Mouse (Mus musculus): ENCODE measurements around the gene Mapk14. TPM values are rescaled to one million over a fixed set of nuclear protein-coding genes. Genes with fewer than 3 reads are reported as not detected.

The Mapk14 gene
- polyA plus RNA-seq, 1 experiment from 2014 or later = 40.7 TPM

DNA sequence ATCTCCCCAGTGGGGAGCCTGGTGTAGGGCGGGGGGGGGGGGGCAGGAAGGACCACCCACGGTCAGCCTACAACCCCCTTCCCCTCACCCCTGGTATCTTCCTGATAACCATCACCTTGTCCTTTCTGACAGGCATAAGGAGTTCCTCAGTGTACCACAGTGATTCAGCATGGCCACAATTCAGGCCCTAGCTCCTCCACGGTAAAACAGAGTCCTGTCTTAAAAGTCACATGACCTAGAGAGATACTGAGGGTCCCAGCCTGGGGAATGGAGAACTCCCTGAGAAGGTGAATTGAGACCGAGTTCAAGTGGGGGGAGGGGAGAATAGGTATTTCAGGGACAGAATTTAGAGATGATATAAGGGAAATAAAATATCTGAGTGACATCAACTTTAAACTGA lies 3.8 kb upstream of the Mapk14 start:
- Histone ChIP-seq H3K4me2 (no peak overlapping the region), H3K4me1 (peaks cover 11% of the 10 kb centered on the region; the same call in 1 of the 2 replicates), H3K9ac (no peak overlapping the region), H3K27me3 (replicated peaks) (no peaks in the 10 kb centered on the region), H3K4me3 (replicated peaks) (no peak overlapping the region), H3K36me3 (no peaks in the 10 kb centered on the region), H3K27ac (no peak overlapping the region), H3K9me3 (no peaks in the 10 kb centered on the region)
- no peak for ATAC-seq (ENCODE audit: insufficient read depth, low FRiP score, low read depth)
- 35% methylated on average over 4 of the region's 4 CpGs for WGBS

DNA sequence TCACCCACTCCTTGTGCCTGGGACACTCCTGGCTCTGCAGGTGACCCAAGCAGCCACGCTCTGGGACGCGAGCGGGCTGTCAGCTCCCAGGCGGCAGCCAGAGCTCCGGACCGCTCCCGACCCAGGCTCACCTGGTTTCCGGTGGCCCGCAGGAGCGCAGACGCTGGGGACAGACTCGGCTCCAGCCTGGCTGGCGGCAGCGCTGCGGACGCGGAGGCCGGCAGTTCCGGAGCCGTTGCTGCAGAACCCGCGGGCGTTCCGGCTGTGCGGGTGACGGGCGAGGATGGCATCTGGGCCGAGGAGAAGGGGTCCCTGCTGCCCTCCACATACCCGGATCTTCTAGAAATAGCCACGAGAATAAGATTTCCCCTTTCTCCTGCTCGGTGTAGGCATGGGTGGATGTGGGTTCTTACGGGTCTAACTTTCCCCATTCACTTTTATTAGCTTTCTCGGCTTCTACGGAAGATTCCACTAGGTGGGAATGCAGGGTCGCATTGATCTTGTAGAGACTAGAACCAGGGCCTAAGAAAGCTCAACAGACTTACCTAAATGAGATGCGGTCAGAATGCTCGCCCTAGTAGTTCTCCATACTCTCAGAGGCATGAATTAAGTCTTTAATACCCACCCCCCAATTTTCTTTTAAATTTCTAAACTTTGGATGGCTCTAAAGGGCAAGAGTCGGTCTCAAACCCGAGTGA lies 1.4 kb upstream of the Mapk14 start, which contains the start of gene Slc26a8:
Slc26a8 (minus strand) TSS at position 648 of the 698 bp plus-strand sequence.
- peak within 1 kb of the TSS; percentile 83 for H3K4me2 ChIP-seq
- no peak for ATAC-seq (ENCODE audit: insufficient read depth, low FRiP score, low read depth)
- WGBS = 9% methylated on average over 40 of the region's 40 CpGs

DNA sequence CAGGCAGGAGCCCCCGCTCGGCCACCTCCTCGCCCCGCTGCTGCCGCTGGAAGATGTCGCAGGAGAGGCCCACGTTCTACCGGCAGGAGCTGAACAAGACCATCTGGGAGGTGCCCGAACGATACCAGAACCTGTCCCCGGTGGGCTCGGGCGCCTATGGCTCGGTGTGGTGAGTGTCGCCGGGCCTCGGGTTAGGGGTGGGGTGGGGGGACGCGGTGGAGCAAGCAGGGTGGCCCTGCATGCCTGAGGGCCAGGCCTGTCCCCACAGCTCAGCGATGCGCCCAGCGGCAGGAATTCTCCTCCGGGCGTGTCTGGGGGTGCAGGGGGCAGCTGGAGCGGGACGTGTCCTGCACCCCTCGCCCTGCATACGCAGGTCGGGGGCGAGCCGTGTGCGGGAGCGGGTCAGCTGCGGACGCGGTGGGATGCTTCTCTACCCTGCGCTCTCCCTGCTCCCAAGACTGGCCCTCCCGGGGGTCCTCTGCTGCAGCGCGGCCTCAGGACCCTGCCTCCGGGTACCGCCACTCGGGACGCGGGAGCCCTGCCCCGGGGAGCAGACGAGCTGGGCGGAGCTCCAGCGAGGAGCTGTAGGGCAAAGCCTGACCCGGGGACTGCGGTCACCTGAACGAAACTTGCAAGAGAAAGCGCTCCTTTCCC lies 685 bp downstream of the Mapk14 start:
- Histone ChIP-seq H3K4me2 (peak overlapping the region; percentile 65), H3K36me3 (no peaks in the 10 kb centered on the region), H3K27ac (peak overlapping the region; percentile 98), H3K4me1 (peaks cover 32% of the 10 kb centered on the region), H3K9ac (peak overlapping the region; percentile 88), H3K4me3 (replicated peaks) (peak overlapping the region; percentile 98), H3K9me3 (no peaks in the 10 kb centered on the region), H3K27me3 (replicated peaks) (no peaks in the 10 kb centered on the region)
- under 1% methylated on average over 46 of the region's 53 CpGs for WGBS
- ATAC-seq (ENCODE audit: insufficient read depth, low FRiP score, low read depth) = peak; percentile 16

More for the DNA sequence above, 1.4 kb upstream of the Mapk14 start, which contains the start of gene Slc26a8:
- no peaks in the 10 kb centered on the region for H3K9me3 ChIP-seq
- H3K27me3 ChIP-seq (replicated peaks) = no peaks in the 10 kb centered on the region
- H3K27ac ChIP-seq = peak within 1 kb of the TSS; percentile 98
- peak within 1 kb of the TSS; percentile 98 for H3K4me3 ChIP-seq (replicated peaks)
- H3K36me3 ChIP-seq = no peaks in the 10 kb centered on the region
- peaks cover 21% of the 10 kb centered on the region for H3K4me1 ChIP-seq
- H3K9ac ChIP-seq = peak within 1 kb of the TSS; percentile 32

DNA sequence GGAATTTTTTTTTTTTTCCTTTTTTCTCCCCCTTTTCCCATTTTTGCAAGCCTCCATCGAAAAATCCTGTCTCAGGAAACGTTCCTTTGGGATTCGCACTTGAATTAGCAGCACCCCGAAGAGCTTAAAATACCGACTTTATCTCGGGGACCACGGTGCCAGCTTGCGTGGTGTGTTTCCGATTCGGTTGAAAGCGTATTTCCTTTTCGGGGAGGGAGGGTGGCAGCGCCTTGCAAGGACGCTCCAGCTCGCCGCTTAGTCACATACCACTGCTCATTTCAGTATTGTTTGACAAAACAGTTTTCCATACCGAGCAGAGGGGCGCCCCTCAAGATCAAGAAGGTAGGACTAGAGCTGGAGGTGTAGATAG lies 1.2 kb downstream of the Mapk14 start:
- Histone ChIP-seq H3K4me3 (replicated peaks) (peak overlapping the region; percentile 98), H3K9ac (peak overlapping the region; percentile 88), H3K27ac (peak overlapping the region; percentile 98), H3K4me1 (peaks cover 37% of the 10 kb centered on the region), H3K9me3 (no peaks in the 10 kb centered on the region), H3K4me2 (peak overlapping the region; percentile 65), H3K36me3 (no peaks in the 10 kb centered on the region), H3K27me3 (replicated peaks) (no peaks in the 10 kb centered on the region)
- ATAC-seq (ENCODE audit: insufficient read depth, low FRiP score, low read depth) = no peak
- 0% methylated on average over 18 of the region's 18 CpGs for WGBS

DNA sequence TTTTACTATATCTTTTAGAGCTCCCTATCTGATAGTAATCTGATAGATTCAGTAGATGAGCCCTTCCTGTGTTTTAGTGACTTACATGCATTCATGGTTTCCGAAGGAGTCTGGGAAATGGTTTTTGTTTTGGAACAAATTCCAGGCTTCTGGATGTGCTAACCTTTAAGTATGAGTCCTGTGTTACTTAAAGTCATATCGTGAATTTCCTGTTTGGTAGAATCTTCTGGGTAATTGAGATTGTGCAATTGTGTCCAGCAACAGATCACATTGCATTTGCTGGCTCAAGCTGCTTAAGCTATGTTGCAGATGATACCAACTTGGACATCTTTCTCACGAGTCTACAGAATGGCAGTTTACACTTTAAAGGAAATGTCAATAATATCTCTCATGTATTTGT lies 2.0 kb downstream of the Mapk14 start:
- H3K4me3 ChIP-seq (replicated peaks) = peak overlapping the region; percentile 98
- peaks cover 45% of the 10 kb centered on the region for H3K4me1 ChIP-seq
- H3K27me3 ChIP-seq (replicated peaks) = no peaks in the 10 kb centered on the region
- peak overlapping the region; percentile 65 for H3K4me2 ChIP-seq
- H3K9me3 ChIP-seq = no peaks in the 10 kb centered on the region
- H3K27ac ChIP-seq = peak overlapping the region; percentile 98; the same call in 1 of the 2 replicates
- H3K36me3 ChIP-seq = no peaks in the 10 kb centered on the region
- 17% methylated on average over 3 of the region's 3 CpGs for WGBS
- no peak for ATAC-seq (ENCODE audit: insufficient read depth, low FRiP score, low read depth)
- no peak overlapping the region for H3K9ac ChIP-seq

DNA sequence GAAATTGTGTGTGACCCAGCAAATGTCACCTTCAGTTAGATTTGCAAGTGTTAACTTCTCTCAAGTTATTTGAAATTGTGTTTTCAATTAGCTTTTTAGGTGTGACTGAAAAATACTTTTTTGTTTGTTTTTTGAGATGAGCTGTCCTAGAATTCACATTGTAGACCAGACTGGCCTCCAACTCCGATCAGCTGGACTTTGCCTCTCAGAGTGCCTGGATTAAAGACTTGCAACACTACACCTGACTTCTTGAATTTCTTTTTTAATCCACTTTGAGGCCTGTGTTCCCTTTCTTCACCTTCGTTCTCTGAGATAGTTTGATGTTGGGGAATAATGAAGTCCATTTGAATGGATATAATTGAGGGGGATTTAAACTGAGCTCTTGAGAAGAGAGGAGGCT lies 2.9 kb downstream of the Mapk14 start:
- H3K4me2 ChIP-seq = 0 out of 2 replicates have a peak overlapping the region, but pooled peaks have one; percentile 65

DNA sequence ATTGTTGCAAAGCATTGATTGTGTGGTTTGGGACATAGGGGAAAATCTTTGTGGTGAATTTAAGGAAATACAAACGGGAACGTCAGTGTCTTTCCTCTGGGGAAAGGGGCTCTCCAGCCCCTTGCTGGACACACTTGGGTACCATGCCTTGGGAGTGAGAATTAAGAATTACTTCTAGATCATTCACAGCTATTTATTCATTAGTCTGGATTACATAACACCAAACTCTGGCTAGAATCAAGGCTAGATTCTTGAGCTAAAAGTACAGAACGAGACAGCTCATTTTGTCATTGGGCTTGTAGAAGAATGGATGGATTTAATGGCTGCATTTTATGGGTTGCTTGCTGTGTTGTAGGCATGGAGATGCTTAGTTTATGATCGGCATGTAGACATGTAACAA lies 3.7 kb downstream of the Mapk14 start:
- peaks cover 41% of the 10 kb centered on the region for H3K4me1 ChIP-seq
- no peak for ATAC-seq (ENCODE audit: insufficient read depth, low FRiP score, low read depth)
- WGBS = 84% methylated on average over 4 of the region's 4 CpGs

More for the DNA sequence above, 2.9 kb downstream of the Mapk14 start:
- no peaks in the 10 kb centered on the region for H3K9me3 ChIP-seq
- H3K27ac ChIP-seq = no peak overlapping the region; the same call in 1 of the 2 replicates
- no peaks in the 10 kb centered on the region for H3K27me3 ChIP-seq (replicated peaks)
- no peaks in the 10 kb centered on the region for H3K36me3 ChIP-seq
- H3K9ac ChIP-seq = no peak overlapping the region; the same call in 1 of the 2 replicates
- H3K4me3 ChIP-seq (replicated peaks) = no peak overlapping the region
- 72% methylated on average over 2 of the region's 2 CpGs for WGBS
- H3K4me1 ChIP-seq = peaks cover 48% of the 10 kb centered on the region
- ATAC-seq (ENCODE audit: insufficient read depth, low FRiP score, low read depth) = no peak

DNA sequence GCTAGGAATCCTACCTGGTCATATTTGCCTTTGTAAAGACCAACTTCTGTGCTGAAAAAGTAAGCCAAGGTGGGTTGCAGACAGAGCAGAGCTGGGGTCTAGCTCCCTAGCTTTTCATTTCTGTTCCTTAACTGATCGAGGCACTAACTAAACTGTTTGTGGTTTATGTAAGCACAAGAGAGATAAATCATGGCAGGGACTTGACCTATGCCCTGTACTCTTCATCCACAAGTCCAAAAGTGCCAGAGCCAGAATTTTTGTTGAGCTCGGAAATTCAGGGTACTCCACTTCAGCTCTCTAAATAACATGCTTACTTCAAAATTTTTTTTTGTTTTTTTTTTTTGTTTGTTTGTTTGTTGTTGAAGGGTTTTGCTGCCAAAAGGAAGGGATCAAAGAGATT lies 5.5 kb downstream of the Mapk14 start:
- H3K27ac ChIP-seq = peak overlapping the region; percentile 16; the same call in 1 of the 2 replicates
- no peak overlapping the region for H3K9ac ChIP-seq
- H3K9me3 ChIP-seq = no peaks in the 10 kb centered on the region
- no peaks in the 10 kb centered on the region for H3K27me3 ChIP-seq (replicated peaks)
- ATAC-seq (ENCODE audit: insufficient read depth, low FRiP score, low read depth) = no peak
- peaks cover 38% of the 10 kb centered on the region for H3K4me1 ChIP-seq
- no peak overlapping the region for H3K4me3 ChIP-seq (replicated peaks)
- 18% methylated on average over 2 of the region's 2 CpGs for WGBS
- H3K36me3 ChIP-seq = no peaks in the 10 kb centered on the region
- peak overlapping the region; percentile 25 for H3K4me2 ChIP-seq

More for the DNA sequence above, 3.7 kb downstream of the Mapk14 start:
- Histone ChIP-seq H3K9ac (no peak overlapping the region), H3K36me3 (no peaks in the 10 kb centered on the region), H3K27ac (no peak overlapping the region), H3K4me3 (replicated peaks) (no peak overlapping the region), H3K9me3 (no peaks in the 10 kb centered on the region), H3K4me2 (no peak overlapping the region), H3K27me3 (replicated peaks) (no peaks in the 10 kb centered on the region)

DNA sequence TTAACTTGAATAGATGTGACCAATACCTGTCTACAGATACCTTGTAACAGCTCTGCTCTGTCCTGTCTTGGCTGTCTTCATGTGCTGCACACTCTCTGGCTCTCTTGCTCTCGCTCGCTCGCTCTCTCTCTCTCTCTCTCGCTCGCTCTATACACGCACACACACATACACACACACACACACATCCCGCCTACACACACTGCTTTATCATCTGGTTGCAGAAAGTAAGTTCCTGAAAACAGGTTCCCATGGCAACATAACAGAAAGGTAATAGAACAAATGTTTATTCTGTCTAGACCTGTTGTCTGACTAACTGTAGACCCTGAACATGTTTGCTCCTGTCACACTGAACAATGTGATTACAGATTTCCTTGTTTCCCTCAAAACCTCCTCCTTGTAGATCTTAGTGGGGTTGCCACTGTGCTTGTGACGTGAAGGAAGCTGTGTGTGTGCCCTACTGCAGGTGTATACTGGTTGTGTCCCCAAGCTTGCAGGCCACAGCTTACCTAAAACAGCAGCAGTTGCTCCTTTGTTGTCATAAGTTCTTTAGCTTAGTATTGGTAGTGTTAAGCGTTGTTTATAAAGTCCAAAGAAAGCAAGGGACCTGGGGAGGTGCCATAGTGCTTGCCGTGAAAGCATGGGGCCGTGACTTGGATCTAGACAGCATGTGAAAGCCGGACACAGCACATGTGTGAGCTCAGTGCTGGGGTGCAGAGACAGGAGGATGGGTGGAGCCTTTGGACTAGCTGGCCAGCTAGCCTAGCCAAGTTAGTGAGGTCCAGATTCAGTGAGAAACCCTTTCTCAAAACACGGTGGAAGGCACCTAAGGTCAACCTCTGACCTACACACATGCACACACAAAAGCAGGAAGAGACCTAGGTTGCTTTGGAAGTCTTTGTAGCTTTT lies 6.4 kb downstream of the Mapk14 start:
- H3K9ac ChIP-seq = no peak overlapping the region
- no peaks in the 10 kb centered on the region for H3K27me3 ChIP-seq (replicated peaks)
- H3K9me3 ChIP-seq = no peaks in the 10 kb centered on the region
- WGBS = 51% methylated on average over 13 of the region's 13 CpGs
- H3K27ac ChIP-seq = peak overlapping the region; percentile 36
- peak; percentile 66 for ATAC-seq (ENCODE audit: insufficient read depth, low FRiP score, low read depth)
- H3K4me3 ChIP-seq (replicated peaks) = no peak overlapping the region
- H3K4me1 ChIP-seq = peaks cover 38% of the 10 kb centered on the region
- H3K36me3 ChIP-seq = no peaks in the 10 kb centered on the region
- peak overlapping the region; percentile 26; the same call in 1 of the 2 replicates for H3K4me2 ChIP-seq

DNA sequence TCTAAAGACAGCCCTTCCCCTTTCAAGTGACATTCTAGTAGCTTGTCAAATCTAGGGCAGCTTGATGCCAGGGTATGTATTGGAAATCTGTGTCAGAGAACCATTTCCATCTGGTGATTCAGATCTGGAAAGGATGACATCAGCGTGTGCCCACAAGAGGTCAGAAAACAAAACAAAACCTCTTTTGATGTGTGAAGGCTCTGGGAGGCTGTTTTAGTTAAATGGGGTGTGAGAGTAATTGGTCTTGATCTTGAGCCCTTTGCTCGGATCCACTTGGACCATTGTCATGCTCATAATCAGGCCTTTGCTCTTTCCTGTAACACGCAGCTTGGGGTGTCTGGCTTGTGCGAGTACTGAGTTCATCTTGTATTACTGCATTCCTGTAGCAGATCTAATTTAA lies 7.1 kb downstream of the Mapk14 start:
- H3K4me1 ChIP-seq = peaks cover 34% of the 10 kb centered on the region

DNA sequence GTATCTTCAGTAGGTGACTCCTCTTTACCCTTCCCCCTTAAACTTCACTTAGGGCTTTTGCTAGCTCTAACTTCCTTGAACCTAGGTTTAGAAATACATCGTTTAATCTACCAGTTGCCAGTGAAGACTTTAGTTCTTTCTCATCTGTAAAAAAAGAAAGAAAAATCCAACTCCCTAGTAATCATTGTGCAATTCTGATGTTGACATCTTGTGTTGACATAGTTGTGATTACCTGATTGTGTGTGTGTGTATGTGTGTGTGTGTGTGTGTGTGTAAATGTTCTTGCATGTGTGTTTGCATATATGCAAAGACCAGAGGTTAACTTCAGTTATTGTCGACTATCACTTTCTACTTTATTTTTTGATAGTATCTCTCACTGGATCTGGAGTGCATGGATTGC lies 7.5 kb downstream of the Mapk14 start:
- no peaks in the 10 kb centered on the region for H3K9me3 ChIP-seq
- H3K4me3 ChIP-seq (replicated peaks) = no peak overlapping the region
- 59% methylated on average over 2 of the region's 2 CpGs for WGBS
- no peak overlapping the region for H3K27ac ChIP-seq
- no peak for ATAC-seq (ENCODE audit: insufficient read depth, low FRiP score, low read depth)
- H3K27me3 ChIP-seq (replicated peaks) = no peaks in the 10 kb centered on the region
- H3K4me2 ChIP-seq = no peak overlapping the region
- peaks cover 31% of the 10 kb centered on the region for H3K4me1 ChIP-seq
- H3K9ac ChIP-seq = no peak overlapping the region
- no peaks in the 10 kb centered on the region for H3K36me3 ChIP-seq

More for the DNA sequence above, 7.1 kb downstream of the Mapk14 start:
- H3K4me3 ChIP-seq (replicated peaks) = no peak overlapping the region
- H3K9me3 ChIP-seq = no peaks in the 10 kb centered on the region
- H3K4me2 ChIP-seq = no peak overlapping the region
- no peaks in the 10 kb centered on the region for H3K27me3 ChIP-seq (replicated peaks)
- ATAC-seq (ENCODE audit: insufficient read depth, low FRiP score, low read depth) = no peak
- no peaks in the 10 kb centered on the region for H3K36me3 ChIP-seq
- H3K27ac ChIP-seq = peak overlapping the region; percentile 36; the same call in 1 of the 2 replicates
- H3K9ac ChIP-seq = no peak overlapping the region
- WGBS = 60% methylated on average over 4 of the region's 4 CpGs

All from stomach, embryonic 15.5 days (tissue).